Mouse (Mus musculus): ENCODE results near the gene Slamf1.

Slamf1 gene

DNA sequence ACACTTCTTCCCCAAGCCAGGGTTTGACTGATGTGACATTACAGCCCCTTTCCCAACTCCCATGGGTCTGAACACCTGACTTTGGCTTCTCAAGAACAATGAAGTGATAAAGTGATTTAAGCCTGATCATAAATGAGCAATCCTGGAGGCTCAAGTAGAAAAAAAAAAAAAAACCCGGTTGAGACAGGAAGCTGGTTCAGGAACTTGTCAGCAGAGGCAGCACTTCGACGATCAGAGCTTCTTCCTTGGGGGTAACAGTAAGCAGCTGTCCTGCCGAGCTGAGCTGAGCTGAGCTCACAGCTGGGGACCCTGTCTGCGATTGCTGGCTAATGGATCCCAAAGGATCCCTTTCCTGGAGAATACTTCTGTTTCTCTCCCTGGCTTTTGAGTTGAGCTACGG is at the start of gene Slamf1:
Gene Slamf1 (plus strand): TSS at position 230 of the 400 bp plus-strand sequence.
- in situ Hi-C loops (cut with MboI; ENCODE audit: low pct_unique_long_range_greater_than_20kb in 1 of 2, low sequenced_read_pairs in 2 of 2, unreplicated experiment in 1 of 2): no loop called here

DNA sequence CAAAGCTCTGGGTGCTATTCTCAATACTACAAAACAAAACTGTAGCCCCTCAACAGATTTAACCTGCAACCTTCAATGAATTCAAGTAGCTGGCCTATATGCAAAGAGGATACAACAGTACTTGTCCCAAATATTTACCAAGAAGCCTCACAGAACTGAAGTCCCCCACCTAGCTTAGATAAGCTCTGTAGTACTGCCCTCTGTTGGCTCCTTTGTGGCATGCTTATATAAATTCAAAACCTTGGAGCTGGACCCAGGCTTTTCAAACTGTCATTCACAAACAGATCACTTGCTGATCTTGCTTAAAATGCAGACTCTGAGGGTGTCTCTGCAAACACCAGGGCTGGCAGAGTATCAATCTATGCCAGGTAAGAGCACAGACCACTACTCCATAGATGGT is 35.7 kb upstream of the Slamf1 start:
- in situ Hi-C loops (cut with MboI; ENCODE audit: low pct_unique_long_range_greater_than_20kb in 1 of 2, low sequenced_read_pairs in 2 of 2, unreplicated experiment in 1 of 2): no loop called here

DNA sequence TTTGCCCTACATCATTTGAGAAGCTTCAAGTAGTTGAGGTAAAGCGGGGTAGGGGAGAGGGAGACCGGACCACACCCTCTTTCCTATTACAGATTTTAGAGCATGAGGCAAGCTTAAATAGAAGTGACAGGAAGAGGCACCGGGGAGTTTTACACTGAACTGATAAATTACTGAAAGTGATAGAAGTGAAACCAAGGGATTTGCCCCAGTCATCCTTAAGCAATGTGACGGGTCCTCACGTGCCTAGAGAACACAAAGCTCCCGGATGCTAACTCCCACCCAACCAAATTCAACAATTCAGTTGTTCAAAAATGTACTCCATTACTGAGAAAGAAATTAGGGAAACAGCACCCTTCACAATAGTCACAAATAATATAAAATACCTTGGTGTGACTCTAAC is 32.0 kb upstream of the Slamf1 start:
- in situ Hi-C loops (cut with MboI; ENCODE audit: low pct_unique_long_range_greater_than_20kb in 1 of 2, low sequenced_read_pairs in 2 of 2, unreplicated experiment in 1 of 2): no loop called here

DNA sequence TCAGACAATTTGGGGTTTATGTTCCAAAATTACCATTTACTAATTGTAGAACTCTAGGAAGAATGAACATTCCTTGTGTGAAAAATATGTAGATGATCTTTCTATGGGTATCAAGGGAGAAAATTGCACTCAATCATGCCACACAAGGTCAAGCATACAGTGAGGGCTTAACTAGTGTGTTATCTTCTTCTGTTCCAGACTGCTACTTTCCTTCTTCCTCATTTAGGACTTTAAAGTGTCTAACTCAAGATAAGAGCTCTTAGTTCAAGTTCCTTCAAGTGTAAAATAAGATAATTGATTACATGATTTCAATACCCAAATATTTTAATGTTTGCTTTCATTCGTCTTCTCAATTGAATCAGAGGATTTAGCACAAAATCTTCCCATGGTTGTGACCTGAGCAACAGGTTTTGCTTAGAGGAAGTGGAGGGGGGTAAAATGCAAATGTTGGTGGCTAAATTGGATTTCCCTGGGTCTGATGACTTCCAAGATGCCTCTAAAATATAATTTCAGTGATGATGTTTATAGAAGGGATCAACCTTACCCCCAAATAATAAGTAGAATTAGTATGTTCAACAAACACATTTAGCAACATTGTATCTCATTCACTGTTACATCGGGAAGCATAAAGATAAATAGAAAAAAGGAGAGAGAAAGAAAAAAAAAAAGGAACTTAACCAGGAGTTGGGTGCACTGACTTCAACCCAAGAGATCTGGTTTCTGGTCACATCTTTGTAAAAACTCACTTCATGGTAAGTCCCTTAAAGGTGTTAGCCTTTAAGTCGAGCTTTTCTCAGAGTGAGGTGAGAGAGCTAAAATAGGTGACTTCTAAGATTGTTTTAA is 18.6 kb upstream of the Slamf1 start:
- in situ Hi-C loops (cut with MboI; ENCODE audit: low pct_unique_long_range_greater_than_20kb in 1 of 2, low sequenced_read_pairs in 2 of 2, unreplicated experiment in 1 of 2): no loop called here

DNA sequence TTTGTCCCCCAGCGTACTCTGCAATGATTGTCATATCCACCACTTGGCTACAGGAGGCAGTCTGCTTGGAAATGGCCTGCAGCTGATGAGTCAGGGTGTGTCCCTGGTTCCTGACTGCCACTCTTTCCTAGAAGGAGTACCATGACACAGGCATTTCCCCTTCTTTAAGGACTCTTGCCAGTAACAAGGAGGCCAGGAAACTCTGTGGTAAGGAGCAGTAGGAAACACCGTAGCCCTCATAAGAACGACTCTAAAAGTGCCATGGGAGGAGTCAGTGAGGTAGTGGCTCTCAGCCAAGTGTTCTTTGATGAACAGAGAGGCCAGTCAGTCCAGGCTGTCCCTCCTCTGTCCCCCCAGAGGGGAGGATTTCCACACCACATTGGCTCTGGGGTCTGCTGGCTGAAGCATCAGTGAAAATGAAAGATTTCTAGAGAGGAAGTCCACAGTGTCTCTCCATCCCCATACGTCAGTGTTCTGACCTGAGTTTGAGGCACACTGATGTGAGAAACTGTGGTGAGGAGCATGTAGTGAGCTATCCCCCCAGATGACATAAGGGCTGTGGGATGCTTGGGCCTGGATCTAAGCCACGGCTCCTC is 5.0 kb upstream of the Slamf1 start:
- in situ Hi-C loops (cut with MboI; ENCODE audit: low pct_unique_long_range_greater_than_20kb in 1 of 2, low sequenced_read_pairs in 2 of 2, unreplicated experiment in 1 of 2): no loop called here

DNA sequence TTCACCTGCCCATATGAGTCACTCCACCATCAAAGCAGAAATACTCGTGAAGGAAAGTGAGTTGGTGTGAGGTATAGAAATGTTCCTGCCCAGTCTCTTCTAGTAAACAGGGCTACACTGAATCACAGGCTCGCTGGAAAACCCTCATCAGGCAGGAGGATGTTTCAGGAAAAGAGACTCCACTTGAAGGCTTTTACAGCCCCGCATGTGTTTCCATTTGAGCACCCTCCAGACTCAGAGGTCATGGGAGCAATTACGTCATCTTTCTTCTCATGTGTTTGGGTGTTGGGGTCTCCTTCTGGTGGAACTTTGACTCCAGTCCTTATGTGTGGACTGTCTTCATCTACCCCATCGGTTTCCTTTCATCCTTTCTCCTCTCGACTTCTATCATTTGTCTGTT is 4.1 kb downstream of the Slamf1 start:
- in situ Hi-C loops (cut with MboI; ENCODE audit: low pct_unique_long_range_greater_than_20kb in 1 of 2, low sequenced_read_pairs in 2 of 2, unreplicated experiment in 1 of 2): no loop called here

DNA sequence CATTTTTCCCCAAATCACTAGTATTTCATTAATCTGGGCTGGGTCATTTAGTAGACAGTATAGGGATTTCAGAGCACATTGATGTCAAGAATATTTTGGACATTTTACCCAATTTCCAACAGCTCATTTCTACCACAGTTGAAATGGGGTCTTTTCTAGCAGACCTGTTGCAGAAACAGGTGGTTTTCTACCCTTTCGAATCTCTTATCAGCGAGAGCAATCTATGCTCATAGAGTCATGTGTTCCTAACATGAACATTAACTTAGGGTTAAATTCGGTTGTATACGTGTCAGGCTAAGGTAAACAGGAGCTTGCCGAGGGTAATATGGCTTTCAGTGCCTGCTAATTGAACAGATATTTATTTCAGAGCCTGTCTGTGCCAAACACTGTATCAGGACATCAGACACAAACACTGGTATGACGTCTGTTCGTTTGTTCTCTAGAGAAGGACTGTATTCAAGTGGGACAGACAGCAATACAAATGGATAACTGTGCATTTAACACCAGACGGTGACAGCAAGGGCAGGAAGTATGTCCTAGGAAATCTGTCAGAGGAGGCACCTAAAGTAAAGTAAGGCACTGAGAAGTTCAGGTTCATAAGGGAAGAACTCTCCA is 5.3 kb downstream of the Slamf1 start:
- in situ Hi-C loops (cut with MboI; ENCODE audit: low pct_unique_long_range_greater_than_20kb in 1 of 2, low sequenced_read_pairs in 2 of 2, unreplicated experiment in 1 of 2): no loop called here

DNA sequence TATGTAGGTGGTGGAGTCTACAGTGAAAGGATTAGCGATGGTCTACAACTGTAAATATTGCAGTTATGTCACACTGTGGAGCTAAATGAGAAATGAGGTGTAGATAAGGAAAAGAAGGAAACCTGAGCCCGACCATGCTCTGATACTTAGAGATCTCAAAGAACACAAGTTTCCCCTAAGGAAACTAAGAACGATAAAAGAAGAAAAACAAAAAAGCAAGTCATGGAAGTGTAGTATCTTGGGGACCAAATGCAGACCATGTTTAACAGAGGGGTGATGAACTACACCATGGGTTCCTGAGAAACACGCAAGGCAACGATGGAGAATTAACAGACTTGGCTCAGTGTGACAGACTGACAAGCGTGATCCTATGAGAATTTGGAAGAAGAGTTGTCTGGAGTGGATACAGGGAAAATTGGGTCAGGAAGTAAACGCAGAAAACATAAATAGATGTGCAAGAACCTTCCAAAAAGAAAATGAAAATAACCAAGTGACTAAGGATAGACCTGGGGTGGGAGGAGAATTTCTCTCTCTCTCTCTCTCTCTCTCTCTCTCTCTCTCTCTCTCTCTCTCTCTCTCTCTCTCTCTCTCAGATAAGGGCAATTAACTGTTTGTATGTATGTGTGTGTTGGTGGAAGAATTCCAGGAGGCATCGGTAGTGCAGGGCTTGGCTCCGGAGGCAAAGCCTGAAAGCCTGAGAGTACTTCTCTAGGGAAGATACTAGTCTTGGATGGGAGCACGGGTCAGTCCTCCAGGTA is 6.5 kb downstream of the Slamf1 start:
- in situ Hi-C loops (cut with MboI; ENCODE audit: low pct_unique_long_range_greater_than_20kb in 1 of 2, low sequenced_read_pairs in 2 of 2, unreplicated experiment in 1 of 2): no loop called here

DNA sequence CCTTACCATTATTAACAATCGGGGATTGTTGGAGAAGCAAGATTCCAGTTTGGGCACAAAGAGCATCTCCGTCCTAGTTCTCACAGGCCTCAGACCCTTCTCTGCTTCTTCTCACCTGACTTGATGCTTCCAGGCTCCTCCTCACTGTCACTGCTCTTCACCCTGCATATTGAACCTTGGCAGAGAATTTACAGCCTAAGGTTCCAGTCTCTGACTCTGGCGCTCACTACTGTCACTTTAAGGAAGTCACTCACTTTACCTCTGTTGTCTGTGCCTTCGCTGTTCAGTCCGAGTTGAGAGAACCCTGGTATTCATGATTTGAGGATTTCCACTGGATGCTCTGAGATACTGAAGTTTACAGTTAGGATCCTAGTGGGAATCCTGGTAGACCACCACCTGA is 7.3 kb downstream of the Slamf1 start:
- in situ Hi-C loops (cut with MboI; ENCODE audit: low pct_unique_long_range_greater_than_20kb in 1 of 2, low sequenced_read_pairs in 2 of 2, unreplicated experiment in 1 of 2): no loop called here

DNA sequence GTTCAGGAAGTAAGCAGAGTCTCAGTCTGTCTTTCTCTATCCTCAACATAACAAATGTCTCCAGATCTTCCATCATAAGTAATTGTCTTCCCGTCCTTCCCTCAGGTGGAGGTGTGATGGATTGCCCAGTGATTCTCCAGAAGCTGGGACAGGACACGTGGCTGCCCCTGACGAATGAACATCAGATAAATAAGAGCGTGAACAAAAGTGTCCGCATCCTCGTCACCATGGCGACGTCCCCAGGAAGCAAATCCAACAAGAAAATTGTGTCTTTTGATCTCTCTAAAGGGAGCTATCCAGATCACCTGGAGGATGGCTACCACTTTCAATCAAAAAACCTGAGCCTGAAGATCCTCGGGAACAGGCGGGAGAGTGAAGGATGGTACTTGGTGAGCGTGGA is 7.8 kb downstream of the Slamf1 start:
- in situ Hi-C loops (cut with MboI; ENCODE audit: low pct_unique_long_range_greater_than_20kb in 1 of 2, low sequenced_read_pairs in 2 of 2, unreplicated experiment in 1 of 2): no loop called here

DNA sequence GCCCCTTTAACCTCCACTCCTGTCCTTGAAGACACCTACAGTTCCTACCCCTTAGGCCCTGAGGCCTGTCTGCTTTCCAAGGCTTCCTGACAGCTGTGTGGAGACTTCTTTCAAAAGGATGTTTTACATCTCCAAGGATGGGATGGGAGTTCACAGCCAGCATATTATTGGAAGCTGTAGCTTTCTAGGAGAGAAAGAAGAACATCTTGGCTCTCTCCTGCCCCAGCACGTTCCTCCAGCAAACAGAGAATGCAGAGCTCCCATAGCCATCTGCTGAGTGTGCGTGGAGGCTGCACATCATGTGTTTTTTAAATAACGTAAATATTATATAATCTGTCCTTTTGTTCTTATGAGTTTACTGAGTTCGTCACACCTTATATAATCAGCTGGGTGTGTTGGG is 8.9 kb downstream of the Slamf1 start:
- in situ Hi-C loops (cut with MboI; ENCODE audit: low pct_unique_long_range_greater_than_20kb in 1 of 2, low sequenced_read_pairs in 2 of 2, unreplicated experiment in 1 of 2): no loop called here

DNA sequence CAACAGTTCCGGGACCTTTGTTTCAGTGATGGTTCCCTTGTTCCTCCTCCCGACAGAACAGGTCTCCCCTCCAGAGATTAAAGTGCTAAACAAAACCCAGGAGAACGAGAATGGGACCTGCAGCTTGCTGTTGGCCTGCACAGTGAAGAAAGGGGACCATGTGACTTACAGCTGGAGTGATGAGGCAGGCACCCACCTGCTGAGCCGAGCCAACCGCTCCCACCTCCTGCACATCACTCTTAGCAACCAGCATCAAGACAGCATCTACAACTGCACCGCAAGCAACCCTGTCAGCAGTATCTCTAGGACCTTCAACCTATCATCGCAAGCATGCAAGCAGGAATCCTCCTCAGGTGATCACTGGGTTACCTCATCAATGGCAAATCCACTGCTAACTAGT is 10.1 kb downstream of the Slamf1 start:
- in situ Hi-C loops (cut with MboI; ENCODE audit: low pct_unique_long_range_greater_than_20kb in 1 of 2, low sequenced_read_pairs in 2 of 2, unreplicated experiment in 1 of 2): no loop called here

DNA sequence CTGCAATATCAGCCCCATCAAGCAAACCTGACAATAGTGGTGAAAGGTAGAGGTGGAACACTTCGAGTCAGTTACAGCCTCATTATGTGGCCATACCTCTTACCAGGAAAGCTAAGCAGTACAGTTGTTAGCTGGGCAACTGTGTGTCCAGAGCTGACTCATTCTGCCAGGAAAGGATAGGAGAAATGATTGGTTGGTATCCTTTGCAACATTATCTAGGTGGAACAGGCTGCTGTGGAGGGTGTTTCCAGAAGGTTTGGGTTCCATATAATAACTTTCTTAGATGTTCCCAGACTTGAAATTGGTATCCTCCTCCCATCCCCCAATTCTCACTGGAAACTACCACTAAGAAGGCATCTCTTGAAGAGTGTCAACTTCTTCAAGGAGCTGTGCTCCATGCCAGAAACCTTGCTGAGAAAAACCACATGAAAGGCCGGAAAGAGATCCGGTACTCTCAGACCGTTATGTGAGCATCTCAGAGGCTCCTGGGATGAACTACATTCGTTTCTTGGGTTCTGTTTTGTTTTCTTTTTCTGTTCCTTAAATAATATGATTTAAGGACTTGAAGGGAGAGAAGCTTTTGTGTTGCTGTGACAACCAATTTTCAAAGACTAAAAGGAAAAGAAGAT is 15.5 kb downstream of the Slamf1 start:
- in situ Hi-C loops (cut with MboI; ENCODE audit: low pct_unique_long_range_greater_than_20kb in 1 of 2, low sequenced_read_pairs in 2 of 2, unreplicated experiment in 1 of 2): no loop called here

DNA sequence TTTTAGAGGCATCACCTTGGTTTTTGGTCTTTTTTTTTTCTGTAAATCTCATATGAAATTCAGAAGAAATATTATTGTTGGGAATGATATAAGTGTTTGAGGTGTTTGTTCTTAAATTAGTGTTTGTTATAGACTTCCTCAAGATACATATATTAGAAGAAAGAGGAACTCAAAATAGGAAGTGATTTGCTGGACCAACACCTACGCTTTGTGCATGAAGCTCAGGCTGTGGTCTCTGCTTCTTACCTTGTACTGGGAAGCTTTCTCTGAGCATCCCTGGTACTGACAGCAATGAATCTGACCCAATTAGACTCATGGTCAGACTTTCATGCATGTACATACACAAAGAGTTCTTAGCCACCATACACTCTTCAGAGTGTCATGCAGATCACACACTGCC is 18.9 kb downstream of the Slamf1 start:
- in situ Hi-C loops (cut with MboI; ENCODE audit: low pct_unique_long_range_greater_than_20kb in 1 of 2, low sequenced_read_pairs in 2 of 2, unreplicated experiment in 1 of 2): no loop called here

DNA sequence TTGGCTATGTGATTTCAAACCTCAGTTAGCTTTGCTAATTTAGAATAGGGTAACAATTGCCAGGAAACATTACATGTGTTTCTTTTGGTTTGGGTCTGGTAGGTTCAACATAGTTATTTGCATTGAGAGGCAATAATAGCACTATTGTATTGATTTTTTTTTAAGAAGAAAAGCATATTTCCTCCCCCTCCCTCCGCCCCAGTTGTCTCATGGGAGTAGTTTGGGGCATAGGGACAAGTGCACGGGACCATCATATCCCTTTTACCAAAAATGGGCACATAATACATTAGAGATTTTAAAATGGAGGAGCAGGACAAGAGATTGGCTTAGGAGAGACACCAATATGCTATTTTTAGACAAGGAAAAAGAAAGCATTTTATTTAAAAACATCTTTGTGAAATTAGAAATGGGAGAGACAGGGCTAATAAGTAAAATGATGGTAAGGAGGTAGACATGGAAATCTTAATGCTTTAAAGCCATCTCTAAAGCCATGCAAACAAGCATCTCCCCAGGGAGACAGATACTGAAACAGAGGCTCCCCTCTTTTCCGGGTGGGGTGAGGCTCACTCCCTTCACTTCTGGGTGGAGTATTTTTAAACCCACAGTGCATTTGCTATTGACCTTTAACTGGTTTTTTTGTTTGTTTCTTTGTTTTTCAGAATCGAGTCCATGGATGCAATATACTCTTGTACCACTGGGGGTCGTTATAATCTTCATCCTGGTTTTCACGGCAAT is 20.5 kb downstream of the Slamf1 start:
- in situ Hi-C loops (cut with MboI; ENCODE audit: low pct_unique_long_range_greater_than_20kb in 1 of 2, low sequenced_read_pairs in 2 of 2, unreplicated experiment in 1 of 2): no loop called here

DNA sequence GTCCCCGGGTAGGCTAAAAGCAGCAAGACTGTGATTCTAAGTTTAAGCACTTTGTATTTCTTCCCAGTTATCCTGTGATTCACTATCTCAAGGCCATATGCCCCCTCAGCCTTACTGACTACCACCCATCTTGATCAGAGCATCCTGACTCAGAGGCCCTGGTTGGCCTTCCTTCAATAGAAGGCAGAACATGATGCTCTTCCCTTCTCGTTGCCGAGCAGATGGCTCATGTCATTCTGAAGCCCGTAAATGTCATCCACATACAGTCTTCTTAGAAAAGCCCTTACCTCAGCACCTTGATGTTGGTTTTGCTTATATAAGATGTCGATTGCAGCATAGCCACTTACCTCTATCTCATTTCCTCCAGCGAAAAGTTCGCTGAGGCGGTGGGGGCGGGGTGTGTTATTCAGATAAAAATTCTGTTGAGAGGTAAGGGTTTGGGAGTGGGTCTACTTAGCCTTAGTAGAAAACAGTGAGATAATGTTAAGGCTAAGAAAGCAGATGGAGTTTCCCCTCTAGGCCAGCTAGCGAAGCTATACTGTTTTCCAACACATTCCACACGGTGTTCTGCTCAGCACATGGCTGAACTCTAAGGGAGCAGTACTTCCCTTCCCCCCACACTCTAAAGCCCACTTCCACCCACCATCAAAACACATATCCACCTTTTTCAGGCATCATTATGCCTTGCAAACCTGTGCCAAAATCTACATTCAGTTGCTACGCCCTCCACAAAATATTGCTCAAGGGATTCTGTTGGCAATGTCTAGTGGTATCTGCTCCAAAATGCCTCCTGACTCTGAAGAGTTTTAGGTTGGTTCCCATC is 21.7 kb downstream of the Slamf1 start:
- in situ Hi-C loops (cut with MboI; ENCODE audit: low pct_unique_long_range_greater_than_20kb in 1 of 2, low sequenced_read_pairs in 2 of 2, unreplicated experiment in 1 of 2): no loop called here

DNA sequence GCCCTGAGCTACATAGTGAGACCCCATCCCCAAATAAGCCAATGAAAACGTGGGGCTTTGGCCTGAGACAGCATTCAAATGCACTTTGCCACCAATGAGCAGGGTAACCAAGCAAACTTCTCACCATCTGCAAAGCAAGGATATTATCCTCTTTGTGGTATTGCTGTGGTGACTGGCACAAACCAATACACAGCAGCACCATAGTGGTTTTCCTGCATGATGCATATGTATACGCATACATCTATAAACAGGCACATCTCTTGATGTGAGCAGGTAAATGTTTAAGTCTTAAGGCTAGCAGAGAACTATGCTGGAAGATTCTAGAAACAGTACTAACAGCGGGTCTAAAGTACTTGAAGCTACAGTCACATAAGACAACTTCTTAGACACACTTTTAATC is 22.5 kb downstream of the Slamf1 start:
- in situ Hi-C loops (cut with MboI; ENCODE audit: low pct_unique_long_range_greater_than_20kb in 1 of 2, low sequenced_read_pairs in 2 of 2, unreplicated experiment in 1 of 2): no loop called here
